Mouse (Mus musculus): ENCODE results near the gene Hoxb6.
A peak's percentile ranks its signal among the peaks of the same experiment; 100 is the strongest.

Hoxb6 gene

GRCm38 (mm10) chr11:96286739-96287385 lies 5.4 kb upstream of the Hoxb6 start:
- DNase-seq = no peak

- no peak for DNase-seq
Observed at GRCm38 (mm10) chr11:96287411-96287810, 4.9 kb upstream of the Hoxb6 start.

GRCm38 (mm10) chr11:96288455-96289221 lies 3.6 kb upstream of the Hoxb6 start:
- DNase-seq = no peak

DNA sequence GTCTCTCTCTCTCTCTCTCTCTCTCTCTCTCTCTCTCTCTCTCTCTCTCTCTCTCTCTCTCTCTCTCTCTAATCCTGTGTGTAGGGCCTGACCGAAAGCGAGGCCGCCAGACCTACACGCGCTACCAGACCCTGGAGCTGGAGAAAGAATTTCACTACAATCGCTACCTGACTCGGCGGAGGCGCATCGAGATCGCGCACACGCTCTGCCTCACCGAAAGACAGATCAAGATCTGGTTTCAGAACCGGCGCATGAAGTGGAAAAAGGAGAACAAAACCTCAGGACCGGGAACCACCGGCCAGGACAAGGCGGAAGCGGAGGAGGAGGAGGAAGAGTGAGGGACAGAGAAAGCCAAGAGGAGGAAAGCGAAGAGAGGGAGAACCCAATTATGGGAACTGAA lies 3.0 kb upstream of the Hoxb6 start:
- DNase-seq = no peak

DNA sequence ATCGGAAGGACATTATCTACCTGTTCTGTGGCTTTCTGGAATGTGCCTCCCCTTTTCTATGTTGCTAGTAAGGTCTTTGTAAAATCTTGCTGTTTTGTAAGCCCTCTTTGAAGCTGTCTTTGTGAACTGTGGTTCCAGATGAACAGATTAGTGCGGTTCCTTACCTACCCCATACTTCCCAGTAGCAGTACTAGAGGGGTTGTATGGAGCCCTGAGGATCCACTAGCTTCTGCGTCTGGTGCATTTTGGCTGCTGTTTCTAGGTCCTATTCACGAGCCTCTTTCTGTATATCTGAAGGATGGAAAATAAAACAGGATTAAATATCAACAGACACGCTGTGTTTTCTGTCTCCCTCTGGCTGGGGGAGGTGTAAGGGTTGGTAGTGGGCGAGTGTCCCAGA lies 2.4 kb upstream of the Hoxb6 start:
- no peak for DNase-seq

DNA sequence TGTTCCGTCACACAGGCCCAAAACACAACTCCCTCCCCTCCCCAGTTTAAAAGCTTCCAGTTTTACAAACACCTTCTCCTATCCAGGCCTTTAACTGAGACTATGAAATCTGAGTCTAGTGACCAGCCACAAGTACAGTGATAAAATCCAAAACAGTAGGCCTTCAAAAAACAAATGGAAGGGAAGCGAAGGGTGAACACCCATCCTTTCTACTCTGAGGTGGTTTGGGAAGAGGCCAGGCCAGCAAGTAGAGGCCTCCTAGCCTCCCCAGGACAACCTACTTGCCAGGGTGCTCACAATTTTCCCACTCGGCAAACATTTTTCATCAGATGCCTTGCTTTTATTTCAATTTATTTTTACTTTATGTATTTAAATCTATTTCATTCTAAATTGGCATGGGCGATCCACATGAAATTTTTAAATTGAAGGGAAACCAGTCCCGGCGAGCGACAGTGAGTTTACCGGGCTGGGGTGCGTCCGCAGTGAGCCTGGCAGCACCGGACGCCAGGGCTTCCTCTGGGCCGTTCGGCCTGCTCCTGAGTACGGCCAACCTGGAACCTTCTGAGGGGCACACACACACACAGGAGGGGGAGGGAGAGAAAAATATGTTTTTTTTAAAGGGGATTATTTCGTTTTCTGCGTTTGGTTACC lies 1.4 kb upstream of the Hoxb6 start:
- no peak for DNase-seq

DNA sequence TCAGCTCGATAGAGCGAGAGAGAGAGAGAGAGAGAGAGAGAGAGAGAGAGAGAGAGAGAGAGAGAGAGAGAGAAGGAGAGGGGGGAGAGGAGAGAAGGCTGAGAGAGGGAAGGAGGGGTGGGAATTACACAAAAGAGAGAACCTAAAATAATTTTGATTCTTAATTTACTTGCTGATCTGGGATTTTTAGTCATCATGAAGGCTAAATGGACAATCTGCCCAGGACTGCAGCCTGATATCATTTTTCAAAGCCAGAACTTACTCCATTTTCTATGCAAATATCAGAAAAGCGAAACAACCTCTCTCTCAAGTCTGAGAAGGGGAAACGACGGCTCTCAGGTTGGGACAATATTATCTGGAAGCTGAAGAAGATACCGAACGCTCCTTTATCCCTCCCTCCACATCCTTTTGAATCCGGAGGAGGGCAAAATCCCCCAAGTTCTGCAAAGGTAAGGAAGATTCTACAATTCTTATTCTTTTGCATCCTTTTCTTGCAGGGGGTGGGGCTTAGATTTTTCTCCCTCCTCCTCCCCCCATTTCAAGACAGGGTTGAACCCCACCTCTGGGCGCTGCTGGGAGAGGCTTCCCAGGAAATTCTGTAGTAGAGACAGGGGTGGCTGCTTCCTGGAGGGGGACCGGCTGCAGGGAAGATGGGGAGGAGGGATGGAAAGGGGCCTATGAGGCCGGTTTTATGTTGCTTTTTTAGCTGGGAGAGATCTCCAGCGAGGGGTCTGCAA lies 457 bp downstream of the Hoxb6 start:
- no peak for DNase-seq

DNA sequence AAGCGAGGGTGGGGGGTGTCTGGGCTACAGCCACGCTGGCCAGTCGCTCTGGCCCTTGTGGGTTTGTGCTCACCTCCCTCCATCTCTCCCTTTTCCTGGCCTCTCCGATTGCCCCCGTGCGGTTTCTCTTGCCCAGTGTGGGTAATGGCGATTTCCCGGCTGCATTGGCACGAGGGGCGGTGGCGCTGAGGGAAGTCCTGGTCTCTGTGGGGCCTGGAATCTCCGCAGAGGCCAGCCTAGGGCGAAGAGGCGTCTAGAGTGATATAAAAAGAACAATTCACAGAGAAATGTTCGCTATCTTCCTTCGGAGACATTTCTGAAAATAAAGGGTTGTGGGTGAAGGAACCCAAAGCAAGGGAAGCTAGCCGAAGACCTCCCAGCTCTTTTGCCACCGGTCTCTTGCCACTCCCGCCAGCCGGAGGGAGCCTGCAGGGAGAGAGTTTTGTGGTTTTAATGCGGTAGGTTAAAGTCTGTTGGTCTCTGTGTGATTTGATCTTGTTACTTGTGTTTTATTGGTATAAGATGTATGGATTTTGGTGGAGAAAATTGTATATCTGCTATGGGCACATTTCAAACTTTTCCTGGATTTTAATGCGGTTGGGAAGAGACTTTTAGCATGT lies 1.1 kb downstream of the Hoxb6 start:
- no peak for DNase-seq

DNA sequence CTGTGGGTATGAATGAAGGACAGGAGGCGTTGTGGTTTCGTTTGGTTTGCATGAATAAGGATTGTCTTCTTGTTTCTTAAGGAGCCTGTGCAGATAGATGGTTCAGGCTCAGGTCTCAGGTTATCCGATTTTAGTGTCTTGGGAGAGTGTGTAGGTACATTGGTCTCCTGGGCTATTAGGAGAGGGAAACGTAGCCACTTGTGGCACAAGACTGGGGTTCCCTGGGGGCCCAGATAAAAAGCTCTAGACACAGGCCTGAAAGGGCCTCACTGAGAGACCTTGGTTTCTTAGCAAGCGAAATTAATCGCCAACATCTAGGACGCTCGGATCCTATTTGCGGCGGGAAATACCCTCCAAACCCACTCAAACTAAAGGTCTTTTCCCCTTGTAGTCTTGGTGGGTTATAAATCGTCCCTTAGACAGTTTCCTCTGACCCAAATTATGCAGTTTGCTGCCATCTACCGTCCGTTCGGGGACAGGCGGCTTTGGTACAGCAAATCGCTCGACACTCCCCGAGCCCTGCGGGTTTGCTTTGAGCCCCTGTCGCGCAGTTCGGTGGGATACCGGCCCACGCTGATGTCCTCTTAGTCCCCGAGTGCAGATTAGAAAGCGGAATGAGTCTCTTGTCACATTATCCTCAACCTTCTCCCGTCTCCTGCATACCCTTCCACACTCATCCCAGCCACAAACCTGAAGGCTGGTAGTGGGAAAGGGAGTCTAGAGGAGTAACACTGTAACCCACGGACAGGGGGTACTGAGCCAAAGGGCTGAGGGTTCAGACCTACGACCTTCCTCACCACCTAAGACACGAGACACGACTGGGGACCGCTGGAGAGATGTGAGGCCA lies 2.2 kb downstream of the Hoxb6 start:
- peak; percentile 88 for DNase-seq

DNA sequence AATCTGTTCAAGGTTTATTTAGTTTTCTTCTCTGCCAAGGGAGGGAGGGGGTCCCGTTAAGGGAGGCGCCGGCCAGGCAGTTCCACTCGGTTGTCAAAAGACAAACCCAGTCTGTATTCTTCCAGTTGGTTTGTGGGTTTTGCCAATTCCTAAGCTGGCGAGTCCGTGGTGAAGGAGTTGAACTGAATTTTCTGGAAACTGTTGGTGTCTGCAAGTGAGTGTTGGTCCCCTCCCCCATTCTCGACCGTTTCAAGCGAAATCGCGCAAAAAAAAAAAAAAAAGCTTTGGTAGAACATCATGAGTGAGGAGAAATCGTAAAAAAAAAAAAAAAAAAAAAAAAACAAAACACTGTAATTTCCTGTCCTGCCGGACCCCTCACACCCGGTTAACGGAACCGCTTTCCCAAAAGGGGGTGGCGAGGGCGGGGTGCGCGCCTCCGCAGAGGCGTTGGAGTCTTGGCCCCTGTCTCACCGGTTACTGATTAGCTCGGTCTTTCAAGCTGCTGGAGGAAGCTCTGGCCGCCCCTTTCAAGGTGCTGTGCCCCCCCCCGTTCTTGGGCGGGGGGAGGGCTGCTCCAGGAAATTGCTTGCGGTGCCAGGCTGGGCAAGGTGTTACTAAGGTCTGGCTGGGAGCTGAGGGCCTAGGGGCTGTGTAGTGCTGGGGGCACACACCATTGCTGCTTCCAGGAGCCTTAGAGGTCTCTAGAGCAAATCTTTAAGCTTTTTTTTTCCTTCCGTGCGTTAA lies 3.0 kb downstream of the Hoxb6 start:
- DNase-seq = no peak

- no peak for DNase-seq
Observed at GRCm38 (mm10) chr11:96296997-96297396, 4.7 kb downstream of the Hoxb6 start.

- DNase-seq = no peak
Observed at GRCm38 (mm10) chr11:96297428-96297827, 5.2 kb downstream of the Hoxb6 start.

DNA sequence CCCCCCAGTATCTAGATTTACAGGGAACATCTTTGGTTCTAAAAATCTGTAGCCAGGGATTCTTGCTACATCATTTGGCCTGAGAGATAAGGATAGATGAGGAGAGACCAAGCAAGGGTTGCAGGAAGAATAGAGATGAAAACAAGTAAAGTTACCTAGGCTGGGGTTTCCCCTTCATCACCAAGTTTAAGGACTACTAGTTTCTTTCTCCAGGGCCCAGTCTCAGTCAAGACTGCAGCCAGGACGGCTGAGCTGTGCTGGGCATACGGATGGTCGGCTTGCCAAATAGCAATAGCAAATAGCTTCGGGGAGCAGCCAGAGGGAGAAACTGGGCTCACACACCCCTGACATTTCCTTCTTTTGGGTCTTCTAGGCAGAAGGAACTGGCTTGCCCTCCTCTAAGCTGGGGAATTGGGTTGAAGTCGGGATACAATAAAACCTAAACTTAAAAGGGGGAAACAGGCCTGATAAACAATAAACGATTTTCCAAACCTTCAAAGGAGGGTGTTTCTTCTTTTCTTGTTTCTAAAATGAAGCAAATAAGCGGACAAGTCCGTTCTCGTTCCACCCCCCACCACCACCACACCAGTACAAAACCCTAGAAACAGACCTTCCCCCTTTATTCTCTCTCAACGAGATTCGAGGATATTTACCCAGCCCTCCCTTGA lies 5.8 kb downstream of the Hoxb6 start:
- no peak for DNase-seq

- no peak for DNase-seq
Observed at GRCm38 (mm10) chr11:96298895-96299667, 6.8 kb downstream of the Hoxb6 start.

- DNase-seq = no peak
Observed at GRCm38 (mm10) chr11:96299781-96300180, 7.5 kb downstream of the Hoxb6 start.

GRCm38 (mm10) chr11:96300354-96301063 lies 8.2 kb downstream of the Hoxb6 start:
- no peak for DNase-seq

- DNase-seq = no peak
Observed at GRCm38 (mm10) chr11:96301064-96301431, 8.8 kb downstream of the Hoxb6 start.

DNA sequence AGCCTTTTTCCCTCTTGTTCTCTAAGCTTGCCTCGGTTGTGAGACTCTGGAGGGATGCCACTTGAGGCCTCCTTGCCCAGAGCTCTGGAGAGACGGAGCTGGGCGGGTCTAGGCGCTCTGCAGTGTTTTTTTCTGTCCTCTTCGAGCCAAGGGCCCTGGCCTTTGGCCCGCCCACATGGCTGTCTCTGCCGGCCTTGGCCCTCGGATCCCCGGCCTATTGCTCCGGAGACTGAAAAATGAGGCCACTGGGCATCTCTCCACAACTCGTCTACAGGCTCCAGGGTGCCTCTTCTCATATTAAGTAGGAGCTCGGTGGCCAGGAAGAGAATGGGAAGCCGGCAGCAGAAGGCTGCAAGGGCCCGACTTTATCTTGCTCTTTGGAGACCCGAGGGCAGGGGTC lies 9.6 kb downstream of the Hoxb6 start:
- DNase-seq = no peak
